Mouse (Mus musculus): Measurements from ENCODE around the gene 0610040J01Rik. TPM values are rescaled to one million over a fixed set of nuclear protein-coding genes. Genes with fewer than 3 reads are reported as not detected.

Gene 0610040J01Rik
- total and polyA plus RNA-seq, 3 experiments, result 3.1 to 3.2 (median 3.1) TPM

GRCm38 (mm10) chr5:63858901-63859300, 46.7 kb downstream of the 0610040J01Rik start:
- Histone ChIP-seq H3K27ac (no peak overlapping the region), H3K4me3 (no peak overlapping the region), H3K9ac (ENCODE audit: low read depth, low read length) (no peak overlapping the region), H3K36me3 (ENCODE audit: control insufficient read depth, insufficient read depth, low read length) (no peaks in the 10 kb centered on the region), H3K4me1 (ENCODE audit: control insufficient read depth, insufficient read depth, low read length) (no peaks in the 10 kb centered on the region), H3K79me2 (replicated peaks; ENCODE audit: control insufficient read depth, insufficient read depth, low read length) (no peaks in the 10 kb centered on the region), H3K27me3 (ENCODE audit: control insufficient read depth, insufficient read depth, low read length) (no peaks in the 10 kb centered on the region)
- peak in 1 of 2 experiments; percentile 13 for DNase-seq
- TF ChIP-seq POLR2A (IDR thresholded peaks at IDR 0.05; ENCODE audit: insufficient read depth, low read depth, low read length) (no peak), CTCF (IDR thresholded peaks at IDR 0.05) (no peak), EP300 (IDR thresholded peaks at IDR 0.05; ENCODE audit: insufficient read depth, low read depth, low read length) (no peak)
- WGBS, result 58% methylated on average over 8 of the region's 8 CpGs
- intact Hi-C loops (cut with DNase I), result no loop called here

- DNase-seq, result no peak
- Histone ChIP-seq H3K36me3 (ENCODE audit: control insufficient read depth, insufficient read depth, low read length) (no peaks in the 10 kb centered on the region), H3K9ac (ENCODE audit: low read depth, low read length) (no peak overlapping the region), H3K4me3 (no peak overlapping the region), H3K27me3 (ENCODE audit: control insufficient read depth, insufficient read depth, low read length) (no peaks in the 10 kb centered on the region), H3K79me2 (replicated peaks; ENCODE audit: control insufficient read depth, insufficient read depth, low read length) (no peaks in the 10 kb centered on the region), H3K27ac (no peak overlapping the region), H3K4me1 (ENCODE audit: control insufficient read depth, insufficient read depth, low read length) (no peaks in the 10 kb centered on the region)
- 63% methylated on average over 3 of the region's 3 CpGs for WGBS
- intact Hi-C loops (cut with DNase I), result no loop called here
- no peak for TF ChIP-seq CTCF (IDR thresholded peaks at IDR 0.05)
- no peak for TF ChIP-seq EP300 (IDR thresholded peaks at IDR 0.05; ENCODE audit: insufficient read depth, low read depth, low read length)
- TF ChIP-seq POLR2A (IDR thresholded peaks at IDR 0.05; ENCODE audit: insufficient read depth, low read depth, low read length), result no peak
Observed at GRCm38 (mm10) chr5:63867421-63867820, 55.3 kb downstream of the 0610040J01Rik start.

DNA sequence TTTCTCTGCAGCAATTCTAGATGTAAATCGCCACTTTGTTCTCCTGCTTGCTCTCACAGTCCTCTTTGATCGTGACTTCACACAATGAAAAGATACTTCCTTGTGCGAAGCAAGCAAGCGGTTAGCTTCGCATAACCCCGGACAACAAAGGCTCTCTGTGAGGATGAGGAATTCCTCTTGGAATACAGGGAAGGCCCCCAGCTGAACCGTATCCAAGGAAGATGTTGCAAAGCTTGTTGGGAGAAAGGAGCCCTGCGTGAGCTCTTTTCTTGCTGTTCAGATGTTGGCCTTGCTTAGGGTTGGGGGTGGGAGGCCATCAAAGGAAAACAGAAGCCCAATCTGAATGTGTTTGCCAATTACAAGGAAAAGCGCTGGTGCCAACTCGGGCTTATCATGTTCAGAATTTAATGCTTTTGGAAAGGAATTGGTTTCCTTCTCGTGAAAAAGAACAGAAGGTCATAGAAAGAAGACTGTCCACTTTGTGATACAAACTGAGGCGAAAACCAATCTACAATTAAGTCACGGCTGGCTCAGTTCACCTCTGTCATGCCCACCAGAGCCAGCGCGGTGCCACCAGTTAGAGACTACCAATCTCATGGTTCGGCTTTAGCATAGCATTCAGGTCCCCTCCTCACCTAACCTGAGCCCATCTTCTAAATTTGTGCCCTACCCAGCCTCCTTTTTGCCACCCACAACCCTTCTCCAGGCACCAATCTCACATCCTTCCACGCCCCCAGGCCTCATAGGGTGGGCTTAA, 60.2 kb downstream of the 0610040J01Rik start:
- intact Hi-C loops (cut with DNase I), result no loop called here
- no peaks in the 10 kb centered on the region for H3K36me3 ChIP-seq (ENCODE audit: control insufficient read depth, insufficient read depth, low read length)
- TF ChIP-seq EP300 (IDR thresholded peaks at IDR 0.05; ENCODE audit: insufficient read depth, low read depth, low read length) (no peak), CTCF (IDR thresholded peaks at IDR 0.05) (no peak), POLR2A (IDR thresholded peaks at IDR 0.05; ENCODE audit: insufficient read depth, low read depth, low read length) (no peak)
- no peak for DNase-seq
- no peak overlapping the region for H3K27ac ChIP-seq
- 65% methylated on average over 17 of the region's 17 CpGs for WGBS
- no peaks in the 10 kb centered on the region for H3K27me3 ChIP-seq (ENCODE audit: control insufficient read depth, insufficient read depth, low read length)
- no peaks in the 10 kb centered on the region for H3K79me2 ChIP-seq (replicated peaks; ENCODE audit: control insufficient read depth, insufficient read depth, low read length)
- H3K4me1 ChIP-seq (ENCODE audit: control insufficient read depth, insufficient read depth, low read length), result no peaks in the 10 kb centered on the region
- H3K9ac ChIP-seq (ENCODE audit: low read depth, low read length), result no peak overlapping the region
- H3K4me3 ChIP-seq, result no peak overlapping the region

- 55% methylated on average over 16 of the region's 16 CpGs for WGBS
- Histone ChIP-seq H3K27ac (no peak overlapping the region), H3K4me1 (ENCODE audit: control insufficient read depth, insufficient read depth, low read length) (no peaks in the 10 kb centered on the region), H3K9ac (ENCODE audit: low read depth, low read length) (no peak overlapping the region), H3K36me3 (ENCODE audit: control insufficient read depth, insufficient read depth, low read length) (no peaks in the 10 kb centered on the region), H3K79me2 (replicated peaks; ENCODE audit: control insufficient read depth, insufficient read depth, low read length) (no peaks in the 10 kb centered on the region), H3K27me3 (ENCODE audit: control insufficient read depth, insufficient read depth, low read length) (no peaks in the 10 kb centered on the region), H3K4me3 (no peak overlapping the region)
- TF ChIP-seq POLR2A (IDR thresholded peaks at IDR 0.05; ENCODE audit: insufficient read depth, low read depth, low read length) (no peak), CTCF (IDR thresholded peaks at IDR 0.05) (no peak), EP300 (IDR thresholded peaks at IDR 0.05; ENCODE audit: insufficient read depth, low read depth, low read length) (no peak)
- no peak for DNase-seq
- intact Hi-C loops (cut with DNase I), result no loop called here
Observed at GRCm38 (mm10) chr5:63874880-63875279, 62.7 kb downstream of the 0610040J01Rik start.

- H3K4me1 ChIP-seq (ENCODE audit: control insufficient read depth, insufficient read depth, low read length), result no peaks in the 10 kb centered on the region
- TF ChIP-seq CTCF (IDR thresholded peaks at IDR 0.05) (no peak), EP300 (IDR thresholded peaks at IDR 0.05; ENCODE audit: insufficient read depth, low read depth, low read length) (no peak), POLR2A (IDR thresholded peaks at IDR 0.05; ENCODE audit: insufficient read depth, low read depth, low read length) (no peak)
- H3K9ac ChIP-seq (ENCODE audit: low read depth, low read length), result no peak overlapping the region
- WGBS, result 92% methylated on average over 4 of the region's 4 CpGs
- intact Hi-C loops (cut with DNase I), result no loop called here
- H3K27ac ChIP-seq, result no peak overlapping the region
- no peak for DNase-seq
- no peaks in the 10 kb centered on the region for H3K36me3 ChIP-seq (ENCODE audit: control insufficient read depth, insufficient read depth, low read length)
- H3K79me2 ChIP-seq (replicated peaks; ENCODE audit: control insufficient read depth, insufficient read depth, low read length), result no peaks in the 10 kb centered on the region
- H3K4me3 ChIP-seq, result no peak overlapping the region
- no peaks in the 10 kb centered on the region for H3K27me3 ChIP-seq (ENCODE audit: control insufficient read depth, insufficient read depth, low read length)
Observed at GRCm38 (mm10) chr5:63876081-63876480, 63.9 kb downstream of the 0610040J01Rik start.

DNA sequence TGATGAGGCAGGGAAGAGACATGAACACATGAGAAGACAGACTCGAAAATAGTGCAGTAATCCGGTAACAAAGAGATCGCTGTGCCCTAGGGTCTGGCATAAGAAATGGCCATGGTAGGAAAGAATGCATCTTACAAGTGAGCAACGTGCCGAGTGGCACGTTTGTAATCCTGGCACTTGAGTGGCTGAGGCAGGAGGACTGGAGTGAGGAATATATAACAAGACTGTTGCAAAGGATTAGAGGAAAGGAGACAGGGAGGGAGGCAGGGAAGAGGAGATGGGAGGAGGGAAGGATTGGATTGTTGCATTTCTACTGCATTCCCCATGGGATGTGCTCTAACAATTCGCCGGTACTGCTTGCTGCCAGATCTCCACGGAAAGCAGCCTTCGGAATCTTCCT, 66.9 kb downstream of the 0610040J01Rik start:
- H3K9ac ChIP-seq (ENCODE audit: low read depth, low read length), result no peak overlapping the region
- H3K27me3 ChIP-seq (ENCODE audit: control insufficient read depth, insufficient read depth, low read length), result no peaks in the 10 kb centered on the region
- no peaks in the 10 kb centered on the region for H3K36me3 ChIP-seq (ENCODE audit: control insufficient read depth, insufficient read depth, low read length)
- H3K4me3 ChIP-seq, result no peak overlapping the region
- WGBS, result 71% methylated on average over 10 of the region's 10 CpGs
- H3K4me1 ChIP-seq (ENCODE audit: control insufficient read depth, insufficient read depth, low read length), result no peaks in the 10 kb centered on the region
- no peak overlapping the region for H3K27ac ChIP-seq
- intact Hi-C loops (cut with DNase I), result no loop called here
- H3K79me2 ChIP-seq (replicated peaks; ENCODE audit: control insufficient read depth, insufficient read depth, low read length), result no peaks in the 10 kb centered on the region
- no peak for DNase-seq
- TF ChIP-seq CTCF (IDR thresholded peaks at IDR 0.05) (no peak), POLR2A (IDR thresholded peaks at IDR 0.05; ENCODE audit: insufficient read depth, low read depth, low read length) (no peak), EP300 (IDR thresholded peaks at IDR 0.05; ENCODE audit: insufficient read depth, low read depth, low read length) (no peak)

Measured in heart, adult 2 months (tissue).